Mouse (Mus musculus): ENCODE data around the gene Txnrd2. TPM values are rescaled to one million over a fixed set of nuclear protein-coding genes. Genes with fewer than 3 reads are reported as not detected.

The Txnrd2 gene
- polyA plus RNA-seq, 1 experiment from 2014 or later: 27.9 TPM

GRCm38 (mm10) chr16:18471381-18471955 lies 45.3 kb downstream of the Txnrd2 start:
- H3K27ac ChIP-seq (replicated peaks): no peak overlapping the region

GRCm38 (mm10) chr16:18471976-18472375 lies 45.8 kb downstream of the Txnrd2 start:
- no peak for DNase-seq (ENCODE audit: low spot score)
- H3K27me3 ChIP-seq (replicated peaks; ENCODE audit: low read depth, poor library complexity, severe bottlenecking): no peaks in the 10 kb centered on the region
- H3K4me3 ChIP-seq: no peak overlapping the region
- H3K9me3 ChIP-seq: no peaks in the 10 kb centered on the region
- 85% methylated on average over 6 of the region's 6 CpGs for WGBS
- no peak overlapping the region for H3K27ac ChIP-seq (replicated peaks)
- H3K36me3 ChIP-seq (replicated peaks): peaks cover 41% of the 10 kb centered on the region
- H3K4me1 ChIP-seq: peaks cover 19% of the 10 kb centered on the region

More at GRCm38 (mm10) chr16:18471381-18471955, 45.3 kb downstream of the Txnrd2 start:
- 79% methylated on average over 11 of the region's 11 CpGs for WGBS
- no peak for DNase-seq (ENCODE audit: low spot score)
- Histone ChIP-seq H3K36me3 (replicated peaks) (peaks cover 41% of the 10 kb centered on the region), H3K9me3 (no peaks in the 10 kb centered on the region), H3K4me1 (peaks cover 19% of the 10 kb centered on the region), H3K27me3 (replicated peaks; ENCODE audit: low read depth, poor library complexity, severe bottlenecking) (no peaks in the 10 kb centered on the region), H3K4me3 (no peak overlapping the region)

GRCm38 (mm10) chr16:18472416-18472815 lies 46.2 kb downstream of the Txnrd2 start:
- no peak overlapping the region for H3K27ac ChIP-seq (replicated peaks)
- H3K4me1 ChIP-seq: peaks cover 19% of the 10 kb centered on the region
- H3K27me3 ChIP-seq (replicated peaks; ENCODE audit: low read depth, poor library complexity, severe bottlenecking): no peaks in the 10 kb centered on the region
- WGBS: 78% methylated on average over 4 of the region's 4 CpGs
- no peak overlapping the region for H3K4me3 ChIP-seq
- no peaks in the 10 kb centered on the region for H3K9me3 ChIP-seq
- peaks cover 41% of the 10 kb centered on the region for H3K36me3 ChIP-seq (replicated peaks)
- no peak for DNase-seq (ENCODE audit: low spot score)

- peaks cover 44% of the 10 kb centered on the region for H3K36me3 ChIP-seq (replicated peaks)
- H3K27ac ChIP-seq (replicated peaks): no peak overlapping the region
- DNase-seq (ENCODE audit: low spot score): no peak
- peaks cover 19% of the 10 kb centered on the region for H3K4me1 ChIP-seq
- H3K9me3 ChIP-seq: no peaks in the 10 kb centered on the region
- no peaks in the 10 kb centered on the region for H3K27me3 ChIP-seq (replicated peaks; ENCODE audit: low read depth, poor library complexity, severe bottlenecking)
- no peak overlapping the region for H3K4me3 ChIP-seq
- WGBS: 91% methylated on average over 8 of the region's 8 CpGs
These were observed 46.8 kb downstream of the Txnrd2 start for GRCm38 (mm10) chr16:18472976-18473375.

- H3K27ac ChIP-seq (replicated peaks): no peak overlapping the region
- H3K27me3 ChIP-seq (replicated peaks; ENCODE audit: low read depth, poor library complexity, severe bottlenecking): no peaks in the 10 kb centered on the region
- no peak overlapping the region for H3K4me3 ChIP-seq
- 92% methylated on average over 2 of the region's 2 CpGs for WGBS
- no peak for DNase-seq (ENCODE audit: low spot score)
- peaks cover 19% of the 10 kb centered on the region for H3K4me1 ChIP-seq
- H3K36me3 ChIP-seq (replicated peaks): peaks cover 40% of the 10 kb centered on the region
- no peaks in the 10 kb centered on the region for H3K9me3 ChIP-seq
These were observed 47.8 kb downstream of the Txnrd2 start for GRCm38 (mm10) chr16:18474021-18474420.

- peaks cover 22% of the 10 kb centered on the region for H3K36me3 ChIP-seq (replicated peaks)
- H3K4me1 ChIP-seq: peaks cover 19% of the 10 kb centered on the region
- no peak overlapping the region for H3K27ac ChIP-seq (replicated peaks)
- no peaks in the 10 kb centered on the region for H3K9me3 ChIP-seq
- 68% methylated on average over 6 of the region's 6 CpGs for WGBS
- DNase-seq (ENCODE audit: low spot score): no peak
- H3K4me3 ChIP-seq: no peak overlapping the region
- H3K27me3 ChIP-seq (replicated peaks; ENCODE audit: low read depth, poor library complexity, severe bottlenecking): no peaks in the 10 kb centered on the region
These were observed 51.8 kb downstream of the Txnrd2 start for GRCm38 (mm10) chr16:18477996-18478395.

GRCm38 (mm10) chr16:18479667-18480066 lies 53.5 kb downstream of the Txnrd2 start:
- no peak for DNase-seq (ENCODE audit: low spot score)
- Histone ChIP-seq H3K27me3 (replicated peaks; ENCODE audit: low read depth, poor library complexity, severe bottlenecking) (no peaks in the 10 kb centered on the region), H3K4me1 (peaks cover 33% of the 10 kb centered on the region), H3K9me3 (no peaks in the 10 kb centered on the region), H3K36me3 (replicated peaks) (peaks cover 18% of the 10 kb centered on the region), H3K27ac (replicated peaks) (no peak overlapping the region), H3K4me3 (no peak overlapping the region)
- 41% methylated on average over 7 of the region's 7 CpGs for WGBS

- DNase-seq (ENCODE audit: low spot score): no peak
These were observed 54.8 kb downstream of the Txnrd2 start for GRCm38 (mm10) chr16:18480933-18481485.

GRCm38 (mm10) chr16:18482431-18482830 lies 56.2 kb downstream of the Txnrd2 start:
- no peaks in the 10 kb centered on the region for H3K9me3 ChIP-seq
- H3K4me1 ChIP-seq: peaks cover 38% of the 10 kb centered on the region
- DNase-seq (ENCODE audit: low spot score): no peak
- no peak overlapping the region for H3K4me3 ChIP-seq
- peaks cover 3% of the 10 kb centered on the region; the same call in 1 of the 2 replicates for H3K36me3 ChIP-seq (replicated peaks)
- no peak overlapping the region for H3K27ac ChIP-seq (replicated peaks)
- no peaks in the 10 kb centered on the region for H3K27me3 ChIP-seq (replicated peaks; ENCODE audit: low read depth, poor library complexity, severe bottlenecking)
- WGBS: 90% methylated on average over 3 of the region's 3 CpGs

More at GRCm38 (mm10) chr16:18480933-18481485, 54.8 kb downstream of the Txnrd2 start:
- Histone ChIP-seq H3K4me1 (peaks cover 38% of the 10 kb centered on the region), H3K27me3 (replicated peaks; ENCODE audit: low read depth, poor library complexity, severe bottlenecking) (no peaks in the 10 kb centered on the region), H3K36me3 (replicated peaks) (peaks cover 6% of the 10 kb centered on the region; the same call in 1 of the 2 replicates), H3K4me3 (no peak overlapping the region), H3K27ac (replicated peaks) (no peak overlapping the region; the same call in 1 of the 2 replicates), H3K9me3 (no peaks in the 10 kb centered on the region)
- WGBS: 63% methylated on average over 4 of the region's 4 CpGs

GRCm38 (mm10) chr16:18483839-18484238 lies 57.7 kb downstream of the Txnrd2 start:
- Histone ChIP-seq H3K27ac (replicated peaks) (no peak overlapping the region), H3K4me1 (peaks cover 38% of the 10 kb centered on the region), H3K9me3 (no peaks in the 10 kb centered on the region), H3K4me3 (no peak overlapping the region), H3K27me3 (replicated peaks; ENCODE audit: low read depth, poor library complexity, severe bottlenecking) (no peaks in the 10 kb centered on the region), H3K36me3 (replicated peaks) (no peaks in the 10 kb centered on the region; the same call in 1 of the 2 replicates)
- WGBS: 54% methylated on average over 5 of the region's 5 CpGs
- no peak for DNase-seq (ENCODE audit: low spot score)

- H3K4me1 ChIP-seq: peaks cover 34% of the 10 kb centered on the region
- H3K4me3 ChIP-seq: no peak overlapping the region
- no peaks in the 10 kb centered on the region for H3K9me3 ChIP-seq
- H3K36me3 ChIP-seq (replicated peaks): no peaks in the 10 kb centered on the region; the same call in 1 of the 2 replicates
- no peaks in the 10 kb centered on the region for H3K27me3 ChIP-seq (replicated peaks; ENCODE audit: low read depth, poor library complexity, severe bottlenecking)
- no peak for DNase-seq (ENCODE audit: low spot score)
- peak overlapping the region; percentile 63 for H3K27ac ChIP-seq (replicated peaks)
- 11% methylated on average over 4 of the region's 4 CpGs for WGBS
These were observed 58.2 kb downstream of the Txnrd2 start for GRCm38 (mm10) chr16:18484386-18484785.

GRCm38 (mm10) chr16:18484794-18485435 lies 58.7 kb downstream of the Txnrd2 start:
- WGBS: 27% methylated on average over 5 of the region's 5 CpGs
- DNase-seq (ENCODE audit: low spot score): no peak

GRCm38 (mm10) chr16:18486126-18486525 lies 59.9 kb downstream of the Txnrd2 start:
- DNase-seq (ENCODE audit: low spot score): no peak
- Histone ChIP-seq H3K27ac (replicated peaks) (no peak overlapping the region), H3K4me3 (no peak overlapping the region), H3K27me3 (replicated peaks; ENCODE audit: low read depth, poor library complexity, severe bottlenecking) (no peaks in the 10 kb centered on the region), H3K4me1 (peaks cover 19% of the 10 kb centered on the region), H3K9me3 (no peaks in the 10 kb centered on the region), H3K36me3 (replicated peaks) (no peaks in the 10 kb centered on the region; the same call in 1 of the 2 replicates)
- WGBS: 95% methylated on average over 2 of the region's 2 CpGs

More at GRCm38 (mm10) chr16:18484794-18485435, 58.7 kb downstream of the Txnrd2 start:
- Histone ChIP-seq H3K27me3 (replicated peaks; ENCODE audit: low read depth, poor library complexity, severe bottlenecking) (no peaks in the 10 kb centered on the region), H3K36me3 (replicated peaks) (no peaks in the 10 kb centered on the region; the same call in 1 of the 2 replicates), H3K4me3 (no peak overlapping the region), H3K4me1 (peaks cover 29% of the 10 kb centered on the region), H3K27ac (replicated peaks) (peak overlapping the region; percentile 63), H3K9me3 (no peaks in the 10 kb centered on the region)
